Mouse (Mus musculus) hindbrain, embryonic 11.5 days (tissue): Measurements from ENCODE around the gene Msh4. TPM values are rescaled to one million over a fixed set of nuclear protein-coding genes. Genes with fewer than 3 reads are reported as not detected.

Experiments
- ATAC-seq: fragments of 200-750 bp; cut with Nextera tagmentation; 2 replicates; pipeline ENCODE4 v1.8.0; 2017; ENCODE audit warnings: mild to moderate bottlenecking, moderate TSS enrichment, moderate library complexity; ENCODE audit not compliant: low FRiP score
- DNase-seq: peaks from one replicate; pipeline ENCODE4 v3.0.0-alpha.2; 2015; ENCODE audit warnings: low spot score
- H3K27ac ChIP-seq: fragments of 300-500 bp; sonication (generic); 2 replicates; pipeline ENCODE4 v1.5.1; 2014; ENCODE audit warnings: mild to moderate bottlenecking, low read depth, low read length
- H3K27me3 ChIP-seq: fragments of 300-500 bp; sonication (generic); 2 replicates; pipeline ENCODE4 v1.6.1; 2014; ENCODE audit warnings: mild to moderate bottlenecking, low read length, moderate library complexity, mixed read lengths; ENCODE audit not compliant: control insufficient read depth, insufficient read depth
- H3K36me3 ChIP-seq: fragments of 300-500 bp; sonication (generic); 2 replicates; pipeline ENCODE4 v1.6.1; 2014; ENCODE audit warnings: mild to moderate bottlenecking, low read length, moderate library complexity, mixed read lengths; ENCODE audit not compliant: control insufficient read depth, insufficient read depth
- H3K4me1 ChIP-seq: fragments of 300-500 bp; sonication (generic); replicated peaks from 2 replicates; pipeline ENCODE4 v1.6.1; 2014; ENCODE audit warnings: low read length, mixed read lengths; ENCODE audit not compliant: control insufficient read depth, insufficient read depth
- H3K4me2 ChIP-seq: fragments of 300-500 bp; sonication (generic); replicated peaks from 2 replicates; pipeline ENCODE4 v1.6.1; 2014; ENCODE audit warnings: mild to moderate bottlenecking, low read depth, low read length
- H3K4me3 ChIP-seq: fragments of 300-500 bp; sonication (generic); 2 replicates; pipeline ENCODE4 v1.5.1; 2014; ENCODE audit warnings: low read depth, low read length
- H3K9ac ChIP-seq: fragments of 300-500 bp; sonication (generic); 2 replicates; pipeline ENCODE4 v1.6.1; 2014; ENCODE audit warnings: low read depth, low read length
- H3K9me3 ChIP-seq: fragments of 300-500 bp; sonication (generic); 2 replicates; pipeline ENCODE4 v1.6.1; 2016; ENCODE audit warnings: low read length; ENCODE audit not compliant: control insufficient read depth
- WGBS: fragments of 180-500 bp; shearing (Covaris S2); extraction: QIAGEN DNeasy Blood & Tissue Kit; methylation state at CpG from one replicate; pipeline ENCODE4 v1.1.7; 2014; 5-methylcytosine and 5-hydroxymethylcytosine counted together
- polyA plus RNA-seq: library from polyadenylated mRNA; unstranded; fragments of >200 nt; fragmentation: Nextera tagmentation; extraction: Ambion mirVana; gene quantifications from 2 replicates; pipeline ENCODE4 v1.2.1, GENCODE M21; 2014

Gene Msh4
- polyA plus RNA-seq, 1 experiment from 2014 or later: 0.05 TPM

GRCm38 (mm10) chr3:153847207-153847733, 58.7 kb downstream of the Msh4 start:
- H3K27ac ChIP-seq: no peak overlapping the region
- H3K36me3 ChIP-seq: no peaks in the 10 kb centered on the region
- DNase-seq (no peak), ATAC-seq (no peak)
- no peak overlapping the region for H3K4me2 ChIP-seq
- no peaks in the 10 kb centered on the region for H3K27me3 ChIP-seq
- no peaks in the 10 kb centered on the region for H3K9me3 ChIP-seq
- H3K9ac ChIP-seq: no peak overlapping the region
- no peaks in the 10 kb centered on the region for H3K4me1 ChIP-seq
- H3K4me3 ChIP-seq: no peak overlapping the region
- WGBS: 84% methylated on average over 7 of the region's 7 CpGs

DNA sequence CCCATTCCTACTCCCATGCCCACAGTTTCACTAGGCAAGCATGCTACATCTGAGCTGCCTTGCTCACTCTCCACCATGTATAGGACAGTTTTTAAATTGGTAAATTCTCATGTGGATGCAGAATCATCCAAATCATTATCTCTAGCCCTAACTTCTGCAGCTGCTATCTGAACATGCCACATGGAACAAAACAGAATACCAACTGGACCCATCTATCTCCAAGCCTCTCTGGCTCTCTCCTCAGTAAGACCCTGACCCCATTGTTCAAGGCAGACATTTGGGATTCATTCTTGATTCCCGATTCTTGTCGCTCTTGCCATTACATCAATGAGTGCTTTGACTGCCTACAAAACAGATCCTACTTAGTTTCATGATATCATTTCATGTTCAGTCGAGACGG, 59.8 kb downstream of the Msh4 start:
- H3K9ac ChIP-seq: no peak overlapping the region
- H3K4me2 ChIP-seq: no peak overlapping the region
- no peak for ATAC-seq
- 90% methylated on average over 4 of the region's 4 CpGs for WGBS
- H3K4me3 ChIP-seq: no peak overlapping the region
- no peaks in the 10 kb centered on the region for H3K27me3 ChIP-seq
- DNase-seq: no peak
- H3K36me3 ChIP-seq: no peaks in the 10 kb centered on the region
- no peaks in the 10 kb centered on the region for H3K9me3 ChIP-seq
- no peak overlapping the region for H3K27ac ChIP-seq
- no peaks in the 10 kb centered on the region for H3K4me1 ChIP-seq

DNA sequence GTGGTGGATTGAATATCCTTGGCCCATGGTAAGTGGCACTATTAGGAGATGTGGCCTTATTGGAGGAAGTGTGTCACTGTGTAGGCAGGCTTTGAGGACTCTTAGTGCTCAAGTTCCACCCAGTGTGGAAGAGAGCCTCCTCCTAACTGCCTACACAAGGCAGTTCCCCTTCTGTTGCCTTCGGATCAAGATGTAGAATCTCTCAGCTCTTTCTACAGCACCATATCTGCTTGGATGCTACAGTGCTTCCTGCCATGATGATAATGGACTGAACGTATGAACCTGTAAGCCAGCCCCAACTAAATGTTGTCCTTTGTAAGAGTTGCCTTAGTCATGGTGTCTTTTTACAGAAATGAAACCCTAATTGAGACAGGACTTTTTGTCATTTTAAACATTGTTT, 60.4 kb downstream of the Msh4 start:
- ATAC-seq: no peak
- H3K4me1 ChIP-seq: no peaks in the 10 kb centered on the region
- no peak overlapping the region for H3K9ac ChIP-seq
- H3K4me2 ChIP-seq: no peak overlapping the region
- WGBS: 94% methylated on average over 2 of the region's 2 CpGs
- H3K4me3 ChIP-seq: no peak overlapping the region
- H3K27me3 ChIP-seq: no peaks in the 10 kb centered on the region
- no peak overlapping the region for H3K27ac ChIP-seq
- H3K9me3 ChIP-seq: no peaks in the 10 kb centered on the region
- no peak for DNase-seq
- no peaks in the 10 kb centered on the region for H3K36me3 ChIP-seq

GRCm38 (mm10) chr3:153844757-153845156, 61.2 kb downstream of the Msh4 start:
- ATAC-seq: no peak

GRCm38 (mm10) chr3:153844030-153844429, 61.9 kb downstream of the Msh4 start, which contains the start of gene Asb17:
Asb17 (plus strand) TSS chr3:153844209.
- H3K36me3 ChIP-seq: no peaks in the 10 kb centered on the region
- H3K9ac ChIP-seq: no peak within 1 kb of the TSS
- no peak within 1 kb of the TSS for H3K27ac ChIP-seq
- 91% methylated on average over 10 of the region's 10 CpGs for WGBS
- H3K4me2 ChIP-seq: no peak within 1 kb of the TSS
- no peaks in the 10 kb centered on the region for H3K27me3 ChIP-seq
- H3K9me3 ChIP-seq: no peaks in the 10 kb centered on the region
- no peaks in the 10 kb centered on the region for H3K4me1 ChIP-seq
- ATAC-seq (no peak), DNase-seq (no peak)
- H3K4me3 ChIP-seq: no peak within 1 kb of the TSS

More at GRCm38 (mm10) chr3:153844757-153845156, 61.2 kb downstream of the Msh4 start:
- 94% methylated on average over 9 of the region's 9 CpGs for WGBS
- no peak overlapping the region for H3K4me2 ChIP-seq
- H3K27ac ChIP-seq: no peak overlapping the region
- H3K36me3 ChIP-seq: no peaks in the 10 kb centered on the region
- no peak overlapping the region for H3K4me3 ChIP-seq
- no peak overlapping the region for H3K9ac ChIP-seq
- H3K4me1 ChIP-seq: no peaks in the 10 kb centered on the region
- H3K27me3 ChIP-seq: no peaks in the 10 kb centered on the region
- no peak for DNase-seq
- H3K9me3 ChIP-seq: no peaks in the 10 kb centered on the region

GRCm38 (mm10) chr3:153837593-153837992, 68.3 kb downstream of the Msh4 start:
- Histone ChIP-seq H3K9me3 (no peaks in the 10 kb centered on the region), H3K9ac (no peak overlapping the region), H3K36me3 (no peaks in the 10 kb centered on the region), H3K27me3 (no peaks in the 10 kb centered on the region), H3K4me2 (no peak overlapping the region), H3K4me1 (no peaks in the 10 kb centered on the region), H3K27ac (no peak overlapping the region), H3K4me3 (no peak overlapping the region)
- ATAC-seq: no peak
- WGBS: 63% methylated on average over 4 of the region's 4 CpGs
- DNase-seq: no peak

DNA sequence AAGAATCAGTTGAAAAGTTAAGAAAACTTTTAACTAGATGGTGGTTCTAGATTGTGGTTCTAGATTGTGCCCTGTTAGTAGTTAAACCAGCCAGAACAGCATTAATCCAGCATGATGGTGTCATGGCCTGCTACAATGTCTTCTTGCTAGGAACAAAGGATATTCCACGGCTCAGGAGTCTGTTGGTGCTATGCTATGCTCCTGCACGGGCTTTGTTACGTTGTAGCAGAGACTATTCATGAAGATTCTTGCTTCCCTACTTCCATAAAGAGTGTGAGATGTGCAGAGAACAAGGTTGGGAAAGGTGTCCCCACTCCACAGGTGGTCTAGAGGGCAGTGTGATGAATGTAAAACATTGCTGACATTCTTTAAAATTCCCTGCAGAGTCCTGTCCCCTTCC, 69.6 kb downstream of the Msh4 start:
- H3K9ac ChIP-seq: no peak overlapping the region
- ATAC-seq: no peak
- H3K4me2 ChIP-seq: no peak overlapping the region
- H3K4me1 ChIP-seq: no peaks in the 10 kb centered on the region
- H3K9me3 ChIP-seq: no peaks in the 10 kb centered on the region
- H3K27ac ChIP-seq: no peak overlapping the region
- no peak for DNase-seq
- H3K27me3 ChIP-seq: no peaks in the 10 kb centered on the region
- no peak overlapping the region for H3K4me3 ChIP-seq
- H3K36me3 ChIP-seq: no peaks in the 10 kb centered on the region
- WGBS: 82% methylated on average over 3 of the region's 3 CpGs

DNA sequence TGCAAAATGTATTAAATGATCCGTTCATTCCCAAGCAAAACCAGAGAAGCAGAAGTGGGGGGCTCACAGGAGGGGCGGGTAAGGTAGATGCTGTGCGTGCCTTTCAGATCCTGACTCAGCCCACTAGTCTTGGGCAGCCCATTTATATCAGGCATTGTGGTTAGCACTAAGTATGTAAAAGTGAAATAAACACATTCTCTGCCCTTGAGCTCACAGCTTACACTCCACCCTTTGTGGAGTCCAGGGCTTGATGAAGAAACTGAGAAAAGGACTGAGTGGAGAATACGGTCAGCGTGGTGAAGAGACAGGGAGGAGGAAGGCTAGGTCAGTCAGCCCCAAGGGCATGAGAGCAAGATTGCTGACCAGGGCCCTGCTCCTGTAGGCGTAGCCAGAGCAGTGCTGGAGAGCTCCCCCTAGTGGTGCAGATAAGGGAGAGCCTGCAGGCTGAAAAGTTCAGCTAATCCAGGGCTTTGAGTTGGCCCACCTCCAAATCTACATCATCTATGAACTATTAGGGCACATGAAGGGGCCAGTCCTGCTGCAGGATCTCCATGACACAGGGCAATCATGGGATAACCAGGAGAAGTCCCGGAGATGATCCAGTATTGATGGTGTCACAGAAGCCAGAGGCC, 70.4 kb downstream of the Msh4 start:
- WGBS: 63% methylated on average over 7 of the region's 7 CpGs
- H3K27me3 ChIP-seq: no peaks in the 10 kb centered on the region
- no peak overlapping the region for H3K9ac ChIP-seq
- peak; percentile 78 for DNase-seq
- H3K4me1 ChIP-seq: no peaks in the 10 kb centered on the region
- no peak overlapping the region for H3K27ac ChIP-seq
- no peak for ATAC-seq
- H3K4me3 ChIP-seq: no peak overlapping the region
- H3K4me2 ChIP-seq: no peak overlapping the region
- no peaks in the 10 kb centered on the region for H3K36me3 ChIP-seq
- no peaks in the 10 kb centered on the region for H3K9me3 ChIP-seq

- no peak for DNase-seq
- 88% methylated on average over 4 of the region's 4 CpGs for whole genome bisulfite sequencing
- Histone ChIP-seq H3K9me3 (no peaks in the 10 kb centered on the region), H3K27ac (no peak overlapping the region), H3K4me3 (no peak overlapping the region), H3K36me3 (no peaks in the 10 kb centered on the region), H3K9ac (no peak overlapping the region), H3K4me2 (no peak overlapping the region), H3K27me3 (no peaks in the 10 kb centered on the region), H3K4me1 (no peaks in the 10 kb centered on the region)
- no peak for ATAC-seq
Observed at GRCm38 (mm10) chr3:153834071-153834470, 71.9 kb downstream of the Msh4 start.
